In genomic region chr16:33621836-33622235, GRCm38 (mm10) we compare ENCODE assay signal across 28 mouse cellular contexts.
DNase-seq lines count a peak whose midpoint lies in the region; ATAC-seq lines count a peak whose summit lies in the region.
"Had no signal": no experiment of that assay in that cellular context is flagged by ENCODE, and none has a peak within 500 bp of the region (broad histone marks: within the 10 kb centered on the region; RNA-seq: fewer than 3 reads in every experiment).

No protein-coding gene starts in this region.

- H3K27me3 ChIP-seq in forebrain, embryonic 10.5 days (ENCODE audit: poor library complexity, severe bottlenecking) = no peaks in the 10 kb centered on the region
- no peaks in the 10 kb centered on the region for H3K27me3 ChIP-seq in forebrain, embryonic 16.5 days (replicated peaks; ENCODE audit: control insufficient read depth, insufficient read depth, low read length)
- H3K27me3 ChIP-seq in hindbrain, embryonic 10.5 days (ENCODE audit: insufficient read depth, poor library complexity, severe bottlenecking) = no peaks in the 10 kb centered on the region
- H3K27me3 ChIP-seq in hindbrain, embryonic 13.5 days = no peaks in the 10 kb centered on the region
- H3K27me3 ChIP-seq: CH12.LX; embryonic facial prominence, embryonic 12.5 days; embryonic facial prominence, embryonic 15.5 days; forebrain, embryonic 12.5 days; forebrain, embryonic 15.5 days; Patski had no signal

- H3K36me3 ChIP-seq in forebrain, embryonic 10.5 days (replicated peaks) = no peaks in the 10 kb centered on the region
- no peaks in the 10 kb centered on the region for H3K36me3 ChIP-seq in forebrain, embryonic 16.5 days (ENCODE audit: control insufficient read depth, insufficient read depth)
- H3K36me3 ChIP-seq in hindbrain, embryonic 10.5 days = no peaks in the 10 kb centered on the region
- H3K36me3 ChIP-seq in hindbrain, embryonic 13.5 days = no peaks in the 10 kb centered on the region
- H3K36me3 ChIP-seq: embryonic facial prominence, embryonic 12.5 days; embryonic facial prominence, embryonic 15.5 days; forebrain, embryonic 12.5 days; forebrain, embryonic 15.5 days; G1E had no signal

- 46% methylated on average over 3 of the region's 3 CpGs for WGBS in forebrain, embryonic 10.5 days
- WGBS in forebrain, embryonic 16.5 days = 70% methylated on average over 2 of the region's 3 CpGs
- 45% methylated on average over 3 of the region's 3 CpGs for WGBS in hindbrain, embryonic 10.5 days
- 74% methylated on average over 2 of the region's 3 CpGs for WGBS in hindbrain, embryonic 13.5 days

- no peak overlapping the region for H3K9ac ChIP-seq in forebrain, embryonic 16.5 days (replicated peaks; ENCODE audit: low read depth, low read length)
- no peak overlapping the region for H3K9ac ChIP-seq in hindbrain, embryonic 13.5 days
- H3K9ac ChIP-seq: embryonic facial prominence, embryonic 12.5 days; embryonic facial prominence, embryonic 15.5 days; forebrain, embryonic 12.5 days; forebrain, embryonic 15.5 days; hindbrain, embryonic 14.5 days had no signal

- no peak overlapping the region for H3K4me3 ChIP-seq in forebrain, embryonic 10.5 days
- H3K4me3 ChIP-seq in forebrain, embryonic 16.5 days (replicated peaks; ENCODE audit: low read length) = no peak overlapping the region
- no peak overlapping the region for H3K4me3 ChIP-seq in hindbrain, embryonic 10.5 days
- no peak overlapping the region for H3K4me3 ChIP-seq in hindbrain, embryonic 13.5 days
- H3K4me3 ChIP-seq: embryonic facial prominence, embryonic 12.5 days; embryonic facial prominence, embryonic 15.5 days; forebrain, embryonic 12.5 days; forebrain, embryonic 15.5 days had no signal

- peak overlapping the region; percentile 1; the same call in 1 of the 2 replicates for H3K27ac ChIP-seq in forebrain, embryonic 10.5 days
- H3K27ac ChIP-seq in forebrain, embryonic 16.5 days (ENCODE audit: low read length) = no peak overlapping the region
- H3K27ac ChIP-seq in hindbrain, embryonic 10.5 days = peak overlapping the region; percentile 13; the same call in 1 of the 2 replicates
- no peak overlapping the region for H3K27ac ChIP-seq in hindbrain, embryonic 13.5 days
- H3K27ac ChIP-seq: embryonic facial prominence, embryonic 12.5 days; embryonic facial prominence, embryonic 15.5 days; forebrain, embryonic 12.5 days; forebrain, embryonic 15.5 days; hindbrain, embryonic 14.5 days; hindbrain, postnatal 0 days had no signal

- no peaks in the 10 kb centered on the region for H3K4me1 ChIP-seq in forebrain, embryonic 10.5 days
- no peaks in the 10 kb centered on the region for H3K4me1 ChIP-seq in forebrain, embryonic 16.5 days (replicated peaks; ENCODE audit: control insufficient read depth, insufficient read depth, low read length)
- H3K4me1 ChIP-seq in hindbrain, embryonic 10.5 days (replicated peaks) = peaks cover 4% of the 10 kb centered on the region; the same call in 1 of the 2 replicates
- no peaks in the 10 kb centered on the region for H3K4me1 ChIP-seq in hindbrain, embryonic 13.5 days (replicated peaks)
- H3K4me1 ChIP-seq: embryonic facial prominence, embryonic 12.5 days; embryonic facial prominence, embryonic 15.5 days; forebrain, embryonic 12.5 days; forebrain, embryonic 15.5 days had no signal

- no peaks in the 10 kb centered on the region; the same call in 1 of the 2 replicates for H3K9me3 ChIP-seq in forebrain, embryonic 10.5 days
- H3K9me3 ChIP-seq in forebrain, embryonic 16.5 days (ENCODE audit: control insufficient read depth, low read length) = no peaks in the 10 kb centered on the region
- no peaks in the 10 kb centered on the region for H3K9me3 ChIP-seq in hindbrain, embryonic 10.5 days
- no peaks in the 10 kb centered on the region for H3K9me3 ChIP-seq in hindbrain, embryonic 13.5 days
- H3K9me3 ChIP-seq: embryonic facial prominence, embryonic 12.5 days; embryonic facial prominence, embryonic 15.5 days; forebrain, embryonic 15.5 days had no signal

- no peak for DNase-seq in forebrain, embryonic 10.5 days (ENCODE audit: extremely low spot score, low spot score)
- no peak for DNase-seq in hindbrain, embryonic 10.5 days (ENCODE audit: low spot score)
- peak; percentile 22 for DNase-seq in testis, postnatal 10 days (ENCODE audit: low spot score)
- no peak for DNase-seq in testis, postnatal 14 days (ENCODE audit: low spot score)
- no peak for DNase-seq in thymus, postnatal 36 days
- DNase-seq: adrenal gland, adult 2 months; adrenal gland, postnatal 14 days; B cell, adult 2 months; cerebellum, adult 11 months; cerebellum, adult 2 months; cerebellum, adult 9-11 months; cerebellum, postnatal 25 days; gastrocnemius, postnatal 10 days; gastrocnemius, postnatal 36 days had no signal

- ATAC-seq in forebrain, embryonic 16.5 days = no peak
- no peak for ATAC-seq in hindbrain, embryonic 13.5 days (ENCODE audit: low FRiP score)
- ATAC-seq in megakaryocyte progenitor cell, adult 5-6 weeks (replicated peaks; ENCODE audit: poor library complexity) = no peak
- ATAC-seq: forebrain, embryonic 15.5 days; hindbrain, postnatal 0 days; inflammation-experienced regulatory T-cells, adult 6 months; Patski had no signal

- H3K4me2 ChIP-seq in forebrain, embryonic 16.5 days (ENCODE audit: low read length) = no peak overlapping the region
- H3K4me2 ChIP-seq in hindbrain, embryonic 13.5 days = no peak overlapping the region
- H3K4me2 ChIP-seq: embryonic facial prominence, embryonic 12.5 days; embryonic facial prominence, embryonic 15.5 days; forebrain, embryonic 12.5 days; forebrain, embryonic 15.5 days; heart, embryonic 11.5 days; hindbrain, embryonic 14.5 days had no signal

Comparison
In these comparisons a context has a peak if more than half of its experiments do, and no peak if none do; other contexts are left out.
1. H3K27ac ChIP-seq: peak in forebrain, embryonic 10.5 days (single experiment) and hindbrain, embryonic 10.5 days (single experiment); none in forebrain, embryonic 16.5 days (single experiment) and hindbrain, embryonic 13.5 days (single experiment).